Mouse (Mus musculus) adrenal gland, postnatal 36 days (tissue): Measurements from ENCODE around the gene Mtfr1l. TPM values are rescaled to one million over a fixed set of nuclear protein-coding genes. Genes with fewer than 3 reads are reported as not detected.

Experiments used
- DNase-seq, 2 experiments: peaks; one replicate each; pipeline ENCODE4 v3.0.0; 2021; ENCODE audit warnings: mixed read lengths in 1 of 2
- microRNA-seq: library from miRNA; unstranded; fragments of <30 nt; microRNA quantifications from one replicate; pipeline ENCODE4 v1.2.0, GENCODE M21; 2021
- total RNA-seq, 2 experiments: library from RNA; stranded (reverse); gene quantifications; 2 replicates each; pipeline ENCODE4 v1.2.3; 2021

The Mtfr1l gene
- total RNA-seq, 2 experiments from 2014 or later, result 128 to 136 TPM

- no peak for DNase-seq
These were observed 45.1 kb downstream of the Mtfr1l start for GRCm38 (mm10) chr4:134489986-134490665.

- DNase-seq, result no peak
These were observed 47.0 kb downstream of the Mtfr1l start for GRCm38 (mm10) chr4:134488211-134488610.

- no peak for DNase-seq
These were observed 49.9 kb downstream of the Mtfr1l start for GRCm38 (mm10) chr4:134485151-134485900.

DNA sequence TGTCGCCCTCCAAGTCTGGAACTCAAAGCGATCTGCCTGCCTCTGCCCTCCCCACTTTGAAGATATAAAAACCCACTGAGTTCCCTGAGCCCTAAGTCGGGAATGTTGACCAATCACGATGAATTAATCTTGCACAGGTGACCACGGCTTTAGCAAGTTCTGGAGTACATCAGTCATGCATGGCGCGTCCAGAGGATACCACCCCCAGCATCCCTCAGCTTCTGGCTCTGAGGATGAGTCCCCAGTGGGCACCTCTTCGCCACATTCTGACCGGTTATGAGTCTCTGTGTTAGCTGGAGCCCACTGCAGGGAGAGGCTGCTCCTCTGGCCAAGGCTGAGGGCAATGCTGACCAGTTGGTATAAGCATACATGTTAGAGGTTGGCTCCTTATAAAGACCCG lies 51.0 kb downstream of the Mtfr1l start:
- DNase-seq, result no peak

DNA sequence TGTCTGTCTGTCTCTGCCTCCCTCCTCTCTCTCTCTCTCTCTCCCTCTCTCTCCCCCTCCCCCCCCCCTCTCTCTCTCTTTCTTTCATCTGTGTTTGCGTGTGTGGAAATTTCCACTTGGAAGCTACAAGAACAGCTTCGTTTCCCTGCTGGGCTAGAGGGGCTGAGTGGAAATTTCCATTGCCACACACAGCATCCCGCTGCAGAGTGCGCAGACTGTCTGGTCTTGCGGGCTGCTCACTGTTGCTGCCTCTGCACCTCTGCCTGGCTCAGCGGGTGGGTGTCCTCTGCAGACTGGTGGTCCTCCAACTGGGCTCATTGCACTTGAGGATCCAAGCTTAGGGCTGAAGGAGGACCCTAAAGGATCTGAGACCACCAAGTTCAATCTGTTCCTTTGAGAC lies 51.5 kb downstream of the Mtfr1l start:
- peak; percentile 70 to 73 for DNase-seq

DNA sequence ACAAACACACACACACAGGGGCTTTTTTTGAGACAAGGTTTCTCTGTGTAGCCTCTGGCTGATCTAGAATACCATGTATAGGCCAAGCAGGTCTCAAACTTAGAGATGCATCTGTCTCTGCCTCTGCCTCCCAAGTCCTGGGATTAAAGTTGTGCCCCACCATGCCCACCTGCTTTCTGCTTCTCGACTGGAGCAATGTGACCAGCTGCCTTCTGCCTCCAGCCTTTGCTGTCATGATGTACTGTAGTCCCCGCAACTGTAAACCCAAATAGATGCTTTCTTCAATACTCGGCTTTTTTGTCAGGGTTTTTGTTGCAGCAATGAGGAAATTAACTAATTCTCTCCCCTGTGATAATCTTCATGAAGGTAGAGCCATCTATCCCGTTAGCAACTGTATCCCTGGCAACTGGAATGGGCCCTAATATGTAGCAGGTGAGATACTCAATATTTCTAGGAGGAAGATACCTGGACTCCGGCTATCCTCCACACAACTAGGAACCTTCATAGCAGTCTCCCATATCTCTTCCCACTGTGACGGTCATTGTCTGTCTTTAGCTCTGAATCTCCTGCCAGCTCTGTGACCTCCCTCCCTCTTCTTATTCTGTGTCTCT lies 52.0 kb downstream of the Mtfr1l start:
- DNase-seq, result no peak

- DNase-seq, result no peak
These were observed 52.7 kb downstream of the Mtfr1l start for GRCm38 (mm10) chr4:134482442-134482841.

- no peak for DNase-seq
These were observed 53.9 kb downstream of the Mtfr1l start for GRCm38 (mm10) chr4:134481270-134481669.

DNA sequence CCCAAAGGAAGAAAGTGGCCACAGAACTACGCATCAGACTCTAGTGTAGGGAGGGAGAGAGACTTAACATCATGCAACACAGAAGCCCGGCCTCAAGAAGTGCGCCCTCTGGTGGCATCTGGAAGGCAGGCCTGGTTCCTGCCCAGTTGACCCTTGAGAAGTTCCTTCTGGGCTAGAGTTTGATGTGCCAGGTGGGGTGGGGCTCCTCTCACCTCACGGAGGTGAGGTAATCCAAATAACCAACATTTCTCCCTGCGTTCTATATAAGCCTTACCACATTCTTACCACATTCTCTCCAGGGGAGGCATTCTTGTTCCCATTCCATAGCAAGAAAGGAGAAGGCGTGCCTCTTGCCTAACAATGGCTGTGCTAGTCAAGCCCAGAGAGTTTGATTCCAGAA lies 54.3 kb downstream of the Mtfr1l start:
- DNase-seq, result peak; percentile 82 to 87

DNA sequence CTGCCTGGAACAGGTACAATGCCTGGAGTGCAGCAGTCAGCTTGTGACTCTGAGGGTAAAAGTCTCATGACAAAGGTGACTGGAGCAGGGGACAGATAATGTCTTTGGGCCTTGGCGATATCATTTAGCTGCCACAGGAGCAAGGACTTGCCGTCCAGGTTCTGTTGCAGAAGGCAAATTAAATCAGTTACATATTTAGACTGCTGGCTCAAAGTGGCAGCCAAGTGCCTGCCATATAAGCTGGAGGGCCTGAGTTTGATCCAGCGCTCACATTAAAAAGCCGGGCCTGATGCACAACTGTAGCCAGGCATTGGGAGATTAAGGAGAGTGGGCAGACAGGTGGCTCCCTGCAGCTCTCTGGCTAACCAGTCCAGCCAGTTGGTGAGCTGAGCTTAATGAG lies 55.3 kb downstream of the Mtfr1l start:
- no peak for DNase-seq

DNA sequence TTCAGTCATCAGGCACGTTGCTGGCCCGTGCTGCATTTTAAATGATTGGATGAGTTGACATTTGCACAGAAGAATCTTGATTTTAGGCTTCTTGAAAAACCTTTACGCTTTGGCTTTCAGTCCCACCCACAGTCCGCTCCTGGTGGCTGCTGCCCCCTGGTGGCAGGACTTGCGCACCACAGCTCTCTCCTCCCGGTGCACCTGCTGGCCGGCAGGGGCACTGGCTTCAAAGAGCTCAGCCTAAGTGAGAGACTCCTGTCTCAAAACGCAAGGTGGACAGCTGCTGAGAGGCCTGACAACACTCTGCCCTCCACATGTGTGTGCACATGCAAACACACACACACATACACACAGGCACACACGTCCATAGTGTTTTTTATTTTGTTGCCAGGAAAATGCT lies 57.2 kb downstream of the Mtfr1l start:
- peak; percentile 93 to 94 for DNase-seq

DNA sequence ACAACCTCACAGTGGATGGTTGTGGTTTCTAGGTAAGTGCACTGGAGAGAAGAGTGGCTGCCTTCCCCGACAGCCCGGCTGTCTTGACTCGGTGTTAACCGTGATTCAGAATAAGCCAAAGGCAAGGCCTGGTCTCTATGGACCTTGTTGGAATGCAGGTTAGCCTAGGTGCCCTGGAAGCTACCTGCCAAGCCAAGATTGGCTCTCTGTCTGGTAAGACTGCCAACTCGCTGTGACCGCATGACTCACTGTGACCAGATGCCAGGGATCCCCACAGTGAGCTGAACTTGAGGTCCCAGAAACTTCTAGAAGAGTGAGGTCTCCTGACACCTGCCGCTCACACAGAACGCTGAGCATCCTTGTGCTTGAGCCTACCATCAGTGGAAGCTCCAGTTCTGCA lies 58.3 kb downstream of the Mtfr1l start:
- no peak for DNase-seq

Small RNA genes lying within 50 kb of the gene (microRNA-seq; reads per million reads assigned to microRNA genes)
- gene Mir6403, result not detected

Other genes starting within 250 kb of the Mtfr1l start
- gene Pdik1l, start 247.5 kb downstream of the Mtfr1l start, total RNA-seq, result 10 to 100 TPM; 18.2 to 19.0 TPM
- not detected for gene Trim63, start 220.3 kb downstream of the Mtfr1l start, total RNA-seq
- gene Slc30a2, start 192.2 kb downstream of the Mtfr1l start, total RNA-seq, result 10 to 100 TPM; 21.6 to 41.1 TPM
- gene Extl1, start 151.5 kb downstream of the Mtfr1l start, total RNA-seq, result 1 to 10 TPM; 1.7 to 2.3 TPM
- gene Pafah2, start 139.1 kb downstream of the Mtfr1l start, total RNA-seq, result 10 to 100 TPM; 14.7 to 16.0 TPM
- gene Stmn1, start 67.1 kb downstream of the Mtfr1l start, total RNA-seq, result 10 to 100 TPM; 46.2 to 53.5 TPM
- gene Paqr7, start 38.7 kb downstream of the Mtfr1l start, total RNA-seq, result 10 to 100 TPM; 38.7 to 56.9 TPM
- 1 to 10 TPM; 1.7 to 2.5 TPM for gene Aunip, start 24.4 kb downstream of the Mtfr1l start, total RNA-seq
- 10 to 100 TPM; 28.8 to 36.9 TPM for gene Selenon, start 16.8 kb upstream of the Mtfr1l start, total RNA-seq
- 10 to 100 TPM; 18.5 to 24.7 TPM for gene Man1c1, start 168.9 kb upstream of the Mtfr1l start, total RNA-seq
- gene Ldlrap1, start 232.6 kb upstream of the Mtfr1l start, total RNA-seq, result 10 to 100 TPM; 47.5 to 52.9 TPM